Mouse (Mus musculus) lung, postnatal 4 days (tissue): ENCODE measurements at regions not wholly inside any gene's neighbourhood (a gene's known extent, or its start where the extent isn't known, plus 50 kb on each side); places are given as distances from the start of the nearest gene placed in this dataset.

ENCODE experiments used
- DNase-seq, 2 experiments: peaks; one replicate each; pipeline ENCODE4 v3.0.0; 2021

- no peak for DNase-seq
Measured at GRCm38 (mm10) chr9:116276141-116276540, 101.0 kb upstream of the Tgfbr2 start.

- DNase-seq: peak in 1 of 2 experiments; percentile 57
Measured at GRCm38 (mm10) chr9:116272446-116272845, 97.3 kb upstream of the Tgfbr2 start.

- peak; percentile 78 to 88 for DNase-seq
Measured at GRCm38 (mm10) chr9:116270417-116270828, 95.3 kb upstream of the Tgfbr2 start.

GRCm38 (mm10) chr9:116267411-116267810, 92.3 kb upstream of the Tgfbr2 start:
- DNase-seq: no peak

GRCm38 (mm10) chr9:116263833-116264232, 88.7 kb upstream of the Tgfbr2 start:
- DNase-seq: no peak

- no peak for DNase-seq
Measured at GRCm38 (mm10) chr9:116259569-116259968, 84.4 kb upstream of the Tgfbr2 start.

- peak; percentile 38 to 59 for DNase-seq
Measured at GRCm38 (mm10) chr9:116253546-116253945, 78.4 kb upstream of the Tgfbr2 start.

GRCm38 (mm10) chr9:116252788-116253187, 77.6 kb upstream of the Tgfbr2 start:
- no peak for DNase-seq

GRCm38 (mm10) chr9:116249791-116250190, 74.6 kb upstream of the Tgfbr2 start:
- peak in 1 of 2 experiments; percentile 26 for DNase-seq

- peak in 1 of 2 experiments; percentile 29 for DNase-seq
Measured at GRCm38 (mm10) chr9:116245136-116245535, 70.0 kb upstream of the Tgfbr2 start.

- no peak for DNase-seq
Measured at GRCm38 (mm10) chr9:116244619-116244899, 69.4 kb upstream of the Tgfbr2 start.

- no peak for DNase-seq
Measured at GRCm38 (mm10) chr9:116243775-116244618, 68.8 kb upstream of the Tgfbr2 start.

- DNase-seq: peak; percentile 32 to 34
Measured at GRCm38 (mm10) chr9:116241933-116242526, 66.9 kb upstream of the Tgfbr2 start.

- DNase-seq: peak; percentile 46 to 52
Measured at GRCm38 (mm10) chr9:116241290-116241689, 66.1 kb upstream of the Tgfbr2 start.

GRCm38 (mm10) chr9:116236836-116237235, 61.7 kb upstream of the Tgfbr2 start:
- no peak for DNase-seq

GRCm38 (mm10) chr9:116234170-116234569, 59.0 kb upstream of the Tgfbr2 start:
- DNase-seq: peak; percentile 47 to 68

- no peak for DNase-seq
Measured at GRCm38 (mm10) chr9:116232386-116232785, 57.2 kb upstream of the Tgfbr2 start.

GRCm38 (mm10) chr9:116231351-116232311, 56.5 kb upstream of the Tgfbr2 start:
- DNase-seq: peak; percentile 50 to 58

GRCm38 (mm10) chr9:116230346-116230745, 55.2 kb upstream of the Tgfbr2 start:
- DNase-seq: no peak

- DNase-seq: no peak
Measured at GRCm38 (mm10) chr9:116228443-116228842, 53.3 kb upstream of the Tgfbr2 start.

- DNase-seq: no peak
Measured at GRCm38 (mm10) chr9:116227738-116228137, 52.6 kb upstream of the Tgfbr2 start.
